Mouse (Mus musculus) liver, adult 2 months (tissue): ENCODE results near the gene Slc35f6.

ENCODE experiments used
- CTCF ChIP-seq: fragments of 200-500 bp; IDR thresholded peaks from 2 replicates; pipeline ENCODE4 v1.5.1; 2011; ENCODE audit warnings: low read depth, low read length, control low read depth
- POLR2A ChIP-seq: fragments of 200-500 bp; IDR thresholded peaks from 2 replicates; pipeline ENCODE4 v1.6.1; 2011; ENCODE audit warnings: low read length, control low read depth; ENCODE audit not compliant: insufficient read depth; ENCODE audit errors: extremely low read depth

DNA sequence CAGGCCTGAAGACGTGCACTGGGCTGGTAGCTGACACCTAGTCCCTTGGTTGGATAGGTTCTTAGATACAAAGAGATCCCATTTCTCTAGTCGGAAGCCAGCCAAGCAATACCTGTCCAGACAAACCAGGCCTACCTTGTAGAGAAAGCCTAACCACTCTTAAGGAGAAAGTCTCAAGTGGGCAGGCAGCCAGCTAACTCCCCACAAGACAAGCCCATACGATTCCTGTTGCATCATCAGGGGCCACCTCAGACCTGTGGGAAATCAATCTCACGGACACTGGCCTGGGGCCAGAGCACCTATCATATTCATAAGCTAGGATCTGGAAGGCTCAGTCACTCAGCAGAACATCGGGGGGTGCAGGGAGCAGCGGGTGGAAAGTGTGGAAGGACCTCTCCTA lies 5.5 kb downstream of the Slc35f6 start:
- TF ChIP-seq CTCF = no peak
- TF ChIP-seq POLR2A = no peak
